Mouse (Mus musculus) heart, adult 9 months (tissue): ENCODE results near the gene Ly6f.

ENCODE experiments used
- DNase-seq, 2 experiments: peaks; one replicate each; pipeline ENCODE4 v3.0.0; 2022; ENCODE audit warnings: low spot score in 2 of 2

Gene Ly6f

GRCm38 (mm10) chr15:75317255-75317654, 49.0 kb downstream of the Ly6f start:
- DNase-seq, result no peak

GRCm38 (mm10) chr15:75318584-75318983, 50.4 kb downstream of the Ly6f start:
- DNase-seq, result no peak

GRCm38 (mm10) chr15:75320104-75320503, 51.9 kb downstream of the Ly6f start:
- DNase-seq, result no peak
